Mouse (Mus musculus) forebrain, embryonic 14.5 days (tissue): ENCODE data around the gene Stx11. TPM values are rescaled to one million over a fixed set of nuclear protein-coding genes. Genes with fewer than 3 reads are reported as not detected.

Source experiments
- ATAC-seq: fragments of 200-750 bp; cut with Nextera tagmentation; 2 replicates; pipeline ENCODE4 v1.8.0; 2017; ENCODE audit warnings: mild to moderate bottlenecking, moderate library complexity
- DNase-seq: peaks from one replicate; pipeline ENCODE4 v3.0.0-alpha.2; 2015; ENCODE audit warnings: low spot score
- H3K27ac ChIP-seq: fragments of 300-500 bp; sonication (generic); 2 replicates; pipeline ENCODE4 v1.5.1; 2014; ENCODE audit warnings: low read depth, mild to moderate bottlenecking, control low read depth, low read length, moderate library complexity
- H3K27me3 ChIP-seq: fragments of 300-500 bp; sonication (generic); replicated peaks from 2 replicates; pipeline ENCODE4 v1.6.1; 2014; ENCODE audit warnings: low read length, control low read depth, mixed read lengths; ENCODE audit not compliant: control insufficient read depth, insufficient read depth
- H3K36me3 ChIP-seq: fragments of 300-500 bp; sonication (generic); 2 replicates; pipeline ENCODE4 v1.6.1; 2014; ENCODE audit warnings: low read length, control low read depth; ENCODE audit not compliant: control insufficient read depth, insufficient read depth
- H3K4me1 ChIP-seq: fragments of 300-500 bp; sonication (generic); 2 replicates; pipeline ENCODE4 v1.6.1; 2014; ENCODE audit warnings: antibody characterized with exemption, low read length, control low read depth; ENCODE audit not compliant: control insufficient read depth, insufficient read depth
- H3K4me2 ChIP-seq: fragments of 300-500 bp; sonication (generic); 2 replicates; pipeline ENCODE4 v1.6.1; 2014; ENCODE audit warnings: mild to moderate bottlenecking, control low read depth, low read length
- H3K4me3 ChIP-seq: fragments of 300-500 bp; sonication (generic); 2 replicates; pipeline ENCODE4 v1.5.1; 2014; ENCODE audit warnings: low read depth, low read length, control low read depth
- H3K9ac ChIP-seq: fragments of 300-500 bp; sonication (generic); 2 replicates; pipeline ENCODE4 v1.6.1; 2014; ENCODE audit warnings: mild to moderate bottlenecking, low read length, control low read depth, moderate library complexity
- H3K9me3 ChIP-seq: fragments of 300-500 bp; sonication (generic); replicated peaks from 2 replicates; pipeline ENCODE4 v1.6.1; 2016; ENCODE audit warnings: low read length, control low read depth, mixed read lengths; ENCODE audit not compliant: control insufficient read depth
- WGBS: fragments of 180-500 bp; shearing (Covaris S2); extraction: QIAGEN DNeasy Blood & Tissue Kit; methylation state at CpG from one replicate; pipeline ENCODE4 v1.1.7; 2014; 5-methylcytosine and 5-hydroxymethylcytosine counted together
- polyA plus RNA-seq: library from polyadenylated mRNA; unstranded; fragments of >200 nt; fragmentation: Nextera tagmentation; extraction: Ambion mirVana; gene quantifications from 2 replicates; pipeline ENCODE4 v1.2.1, GENCODE M21; 2014

Stx11 gene
- polyA plus RNA-seq, 1 experiment from 2014 or later, result 0.98 TPM

GRCm38 (mm10) chr10:12911981-12912530 lies 52.0 kb downstream of the Stx11 start:
- Histone ChIP-seq H3K27me3 (no peaks in the 10 kb centered on the region), H3K9me3 (no peaks in the 10 kb centered on the region), H3K36me3 (no peaks in the 10 kb centered on the region), H3K4me3 (no peak overlapping the region), H3K9ac (no peak overlapping the region), H3K4me2 (no peak overlapping the region), H3K27ac (no peak overlapping the region), H3K4me1 (no peaks in the 10 kb centered on the region)
- DNase-seq (peak; percentile 25), ATAC-seq (peak; percentile 42; the same call in 1 of the 2 replicates)
- WGBS, result 69% methylated on average over 11 of the region's 11 CpGs

DNA sequence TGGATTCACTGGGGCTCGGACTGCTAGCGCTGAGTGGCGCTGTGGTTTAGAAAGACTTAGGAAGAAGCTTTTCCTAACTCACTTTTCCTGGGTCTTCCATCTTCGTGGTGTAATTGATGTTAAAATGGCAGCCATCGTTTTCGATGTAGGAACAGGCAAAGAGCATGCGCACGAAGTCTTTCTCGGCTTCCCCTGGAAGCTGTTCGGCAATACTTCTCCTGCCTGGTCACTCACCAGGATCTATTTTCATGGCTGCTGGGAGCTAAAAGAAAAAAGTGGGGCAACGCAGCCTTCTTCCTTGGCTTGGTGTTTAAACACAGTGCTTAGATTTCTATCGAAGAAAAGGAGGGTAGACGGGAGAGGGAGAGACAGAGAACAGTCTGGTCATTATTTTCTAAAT lies 52.6 kb downstream of the Stx11 start:
- Histone ChIP-seq H3K9me3 (no peaks in the 10 kb centered on the region), H3K9ac (no peak overlapping the region), H3K27me3 (no peaks in the 10 kb centered on the region), H3K4me2 (no peak overlapping the region), H3K36me3 (no peaks in the 10 kb centered on the region), H3K27ac (no peak overlapping the region), H3K4me1 (no peaks in the 10 kb centered on the region), H3K4me3 (no peak overlapping the region)
- 87% methylated on average over 13 of the region's 13 CpGs for WGBS
- ATAC-seq (no peak), DNase-seq (no peak)

DNA sequence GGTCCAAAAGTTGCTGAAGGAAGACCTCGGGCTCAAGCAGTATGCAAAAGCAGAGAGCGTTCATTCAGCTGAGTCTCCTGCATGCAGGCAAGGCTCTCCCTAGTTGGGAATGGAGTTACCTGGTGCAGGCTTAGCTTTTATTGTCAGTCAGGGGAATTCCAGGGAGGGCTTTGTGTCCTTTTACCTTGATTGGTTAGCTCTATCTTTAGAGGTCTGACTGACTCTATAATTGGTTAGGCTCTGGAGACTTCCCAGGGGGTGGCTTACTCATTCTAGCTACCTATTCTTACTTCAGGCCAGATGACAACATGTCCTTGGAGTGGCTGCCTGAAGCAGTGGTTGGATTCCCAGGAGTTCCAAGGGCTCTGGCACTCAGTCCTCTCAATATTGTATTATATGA lies 54.2 kb downstream of the Stx11 start:
- Histone ChIP-seq H3K36me3 (no peaks in the 10 kb centered on the region), H3K9me3 (no peaks in the 10 kb centered on the region), H3K9ac (no peak overlapping the region), H3K4me2 (no peak overlapping the region), H3K27ac (no peak overlapping the region), H3K4me3 (no peak overlapping the region), H3K4me1 (no peaks in the 10 kb centered on the region), H3K27me3 (no peaks in the 10 kb centered on the region)
- DNase-seq, result no peak
- ATAC-seq, result no peak
- 93% methylated on average over 2 of the region's 2 CpGs for WGBS

DNA sequence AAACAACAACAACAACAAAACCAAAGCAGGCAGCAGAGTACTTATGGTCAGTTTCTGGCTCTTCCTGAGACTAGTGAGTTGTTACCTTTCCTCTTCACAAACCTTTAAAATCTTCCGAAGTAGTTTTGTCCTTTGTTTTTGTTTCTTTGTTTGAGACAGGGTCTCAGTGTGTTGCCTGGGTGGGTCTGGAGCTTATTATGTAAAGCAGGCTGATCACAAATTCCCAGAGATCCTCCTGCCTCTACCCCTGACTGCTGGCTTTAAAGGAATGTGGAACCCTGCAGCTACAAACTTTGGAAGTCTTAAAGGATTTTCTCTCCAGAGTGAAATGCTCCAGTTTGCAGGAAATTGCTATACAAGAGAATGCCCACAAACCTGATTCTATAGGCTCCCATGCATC lies 54.9 kb downstream of the Stx11 start:
- ATAC-seq (no peak), DNase-seq (no peak)

GRCm38 (mm10) chr10:12904140-12904528 lies 60.0 kb downstream of the Stx11 start:
- DNase-seq (no peak), ATAC-seq (no peak)
- WGBS, result 76% methylated on average over 5 of the region's 5 CpGs
- Histone ChIP-seq H3K36me3 (no peaks in the 10 kb centered on the region), H3K27ac (no peak overlapping the region), H3K4me2 (no peak overlapping the region), H3K9me3 (no peaks in the 10 kb centered on the region), H3K4me3 (no peak overlapping the region), H3K9ac (no peak overlapping the region), H3K27me3 (no peaks in the 10 kb centered on the region), H3K4me1 (no peaks in the 10 kb centered on the region)

More for the DNA sequence above, 54.9 kb downstream of the Stx11 start:
- no peak overlapping the region for H3K4me2 ChIP-seq
- H3K9ac ChIP-seq, result no peak overlapping the region
- 32% methylated on average over 1 of the region's 1 CpGs for WGBS
- H3K27ac ChIP-seq, result no peak overlapping the region
- H3K27me3 ChIP-seq, result no peaks in the 10 kb centered on the region
- no peak overlapping the region for H3K4me3 ChIP-seq
- H3K4me1 ChIP-seq, result no peaks in the 10 kb centered on the region
- H3K36me3 ChIP-seq, result no peaks in the 10 kb centered on the region
- H3K9me3 ChIP-seq, result no peaks in the 10 kb centered on the region

GRCm38 (mm10) chr10:12903440-12904139 lies 60.5 kb downstream of the Stx11 start:
- H3K36me3 ChIP-seq, result no peaks in the 10 kb centered on the region
- no peak overlapping the region for H3K4me2 ChIP-seq
- ATAC-seq (no peak), DNase-seq (no peak)
- H3K4me3 ChIP-seq, result no peak overlapping the region
- no peaks in the 10 kb centered on the region for H3K27me3 ChIP-seq
- H3K9me3 ChIP-seq, result no peaks in the 10 kb centered on the region
- no peak overlapping the region for H3K27ac ChIP-seq
- 92% methylated on average over 5 of the region's 5 CpGs for WGBS
- H3K4me1 ChIP-seq, result no peaks in the 10 kb centered on the region
- no peak overlapping the region for H3K9ac ChIP-seq

- Histone ChIP-seq H3K4me1 (no peaks in the 10 kb centered on the region), H3K36me3 (no peaks in the 10 kb centered on the region), H3K27ac (no peak overlapping the region), H3K4me2 (no peak overlapping the region), H3K9me3 (no peaks in the 10 kb centered on the region), H3K4me3 (no peak overlapping the region), H3K9ac (no peak overlapping the region), H3K27me3 (no peaks in the 10 kb centered on the region)
- no peak for ATAC-seq
- DNase-seq, result no peak
- 95% methylated on average over 5 of the region's 5 CpGs for WGBS
These were observed 64.2 kb downstream of the Stx11 start for GRCm38 (mm10) chr10:12899901-12900300.

DNA sequence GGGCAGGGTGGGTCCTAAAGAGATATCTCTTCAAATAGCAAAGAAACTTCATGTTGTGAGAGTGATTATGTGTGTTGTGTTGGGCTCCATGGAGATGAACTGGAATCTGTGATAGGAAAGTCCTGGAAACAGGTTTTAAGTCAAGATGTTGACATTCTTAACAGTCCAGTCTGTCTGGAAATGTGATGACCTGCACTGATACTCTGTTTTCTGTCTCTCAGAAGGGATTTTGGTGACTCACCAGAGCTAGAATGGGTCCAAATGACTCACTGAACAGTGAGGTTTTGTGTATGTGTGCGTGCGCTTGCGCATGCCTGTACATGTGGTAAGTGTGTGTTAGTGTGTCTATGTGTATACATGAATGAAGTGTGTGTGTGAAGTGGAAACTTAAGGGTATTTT lies 70.8 kb downstream of the Stx11 start:
- 99% methylated on average over 3 of the region's 3 CpGs for WGBS
- Histone ChIP-seq H3K4me1 (no peaks in the 10 kb centered on the region), H3K27ac (no peak overlapping the region), H3K9ac (no peak overlapping the region), H3K4me3 (no peak overlapping the region), H3K36me3 (no peaks in the 10 kb centered on the region), H3K27me3 (no peaks in the 10 kb centered on the region), H3K4me2 (no peak overlapping the region), H3K9me3 (no peaks in the 10 kb centered on the region)
- ATAC-seq (no peak), DNase-seq (no peak)

DNA sequence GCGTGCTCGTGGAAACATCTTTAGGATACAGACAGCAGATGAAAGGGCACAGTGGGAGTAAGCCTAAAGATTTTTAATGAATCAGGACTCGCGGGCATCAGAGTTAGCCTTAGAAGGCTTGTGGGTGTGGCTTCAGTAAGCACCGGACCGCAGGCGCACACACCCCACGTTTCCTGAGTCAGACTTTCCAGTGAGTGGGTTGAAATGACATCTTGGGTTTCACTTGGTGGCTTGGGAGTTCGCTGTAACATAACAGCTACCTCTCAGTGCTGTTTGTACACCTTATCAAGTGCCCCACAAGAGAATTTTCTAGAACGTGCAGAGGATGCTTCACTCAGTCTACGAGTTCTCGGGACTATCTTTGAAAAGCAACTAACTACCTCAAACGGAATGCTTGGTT lies 75.7 kb downstream of the Stx11 start:
- Histone ChIP-seq H3K27ac (no peak overlapping the region), H3K36me3 (no peaks in the 10 kb centered on the region)

More for the DNA sequence above, 75.7 kb downstream of the Stx11 start:
- Histone ChIP-seq H3K4me1 (no peaks in the 10 kb centered on the region), H3K4me3 (no peak overlapping the region), H3K27me3 (no peaks in the 10 kb centered on the region), H3K4me2 (no peak overlapping the region), H3K9me3 (no peaks in the 10 kb centered on the region), H3K9ac (no peak overlapping the region)
- 68% methylated on average over 13 of the region's 13 CpGs for WGBS
- ATAC-seq (no peak), DNase-seq (no peak)
